11 mouse cellular contexts compared by ENCODE assay signal in genomic region chr16:4417455-4417854, GRCm38 (mm10). TPM values are rescaled to one million over a fixed set of nuclear protein-coding genes. Genes with fewer than 3 reads are reported as not detected.
DNase-seq lines count a peak whose midpoint lies in the region; ATAC-seq and TF ChIP-seq lines count a peak whose summit lies in the region.
"Had no signal": no experiment of that assay in that cellular context is flagged by ENCODE, and none has a peak within 500 bp of the region (broad histone marks: within the 10 kb centered on the region; RNA-seq: fewer than 3 reads in every experiment).

No protein-coding gene starts in this region.

- no peak for ATAC-seq in forebrain, embryonic 15.5 days (replicated peaks)
- no peak for ATAC-seq in forebrain, embryonic 11.5 days (replicated peaks; ENCODE audit: low FRiP score)
- no peak for ATAC-seq in lung, postnatal 0 days
- no peak for ATAC-seq in liver, embryonic 12.5 days

- no peaks in the 10 kb centered on the region for H3K9me3 ChIP-seq in forebrain, embryonic 15.5 days
- H3K9me3 ChIP-seq in forebrain, embryonic 11.5 days (ENCODE audit: control insufficient read depth, low read length), result no peaks in the 10 kb centered on the region
- H3K9me3 ChIP-seq in lung, postnatal 0 days (ENCODE audit: low read length), result no peaks in the 10 kb centered on the region
- H3K9me3 ChIP-seq in liver, embryonic 12.5 days (replicated peaks), result no peaks in the 10 kb centered on the region

- H3K27ac ChIP-seq in forebrain, embryonic 15.5 days (replicated peaks), result no peak overlapping the region
- no peak overlapping the region for H3K27ac ChIP-seq in forebrain, embryonic 11.5 days (ENCODE audit: low read depth, low read length)
- no peak overlapping the region for H3K27ac ChIP-seq in lung, postnatal 0 days (ENCODE audit: low read length)
- no peak overlapping the region for H3K27ac ChIP-seq in liver, embryonic 12.5 days
- 0 out of 2 replicates have a peak overlapping the region, but pooled peaks have one; percentile 1 for H3K27ac ChIP-seq in small intestine, adult 2 months (ENCODE audit: insufficient read depth, low read depth, low read length)

- TF ChIP-seq POLR2A in small intestine, adult 2 months (IDR thresholded peaks at IDR 0.05; ENCODE audit: low read depth, low read length), result no peak

- no peaks in the 10 kb centered on the region for H3K27me3 ChIP-seq in forebrain, embryonic 15.5 days
- H3K27me3 ChIP-seq in forebrain, embryonic 11.5 days (ENCODE audit: control insufficient read depth, insufficient read depth, low read length), result peaks cover 13% of the 10 kb centered on the region
- H3K27me3 ChIP-seq in lung, postnatal 0 days (replicated peaks; ENCODE audit: insufficient read depth, low read length), result no peaks in the 10 kb centered on the region
- peaks cover 24% of the 10 kb centered on the region for H3K27me3 ChIP-seq in liver, embryonic 12.5 days (replicated peaks)
- no peaks in the 10 kb centered on the region for H3K27me3 ChIP-seq in small intestine, adult 2 months (ENCODE audit: control insufficient read depth, insufficient read depth, low read length)

- TF ChIP-seq CTCF in lung, postnatal 0 days (IDR thresholded peaks at IDR 0.05), result no peak
- no peak for TF ChIP-seq CTCF in small intestine, adult 2 months (IDR thresholded peaks at IDR 0.05; ENCODE audit: extremely low read depth, insufficient read length, insufficient replicate concordance, low read depth, low read length)

- no peak for TF ChIP-seq EP300 in lung, postnatal 0 days (IDR thresholded peaks at IDR 0.05)

- peak overlapping the region; percentile 97 for H3K4me2 ChIP-seq in forebrain, embryonic 15.5 days (replicated peaks)
- no peak overlapping the region for H3K4me2 ChIP-seq in forebrain, embryonic 11.5 days (ENCODE audit: low read depth, low read length, severe bottlenecking)
- peak overlapping the region; percentile 27; the same call in 1 of the 2 replicates for H3K4me2 ChIP-seq in lung, postnatal 0 days (replicated peaks; ENCODE audit: low read depth, low read length)
- peak overlapping the region; percentile 99 for H3K4me2 ChIP-seq in liver, embryonic 12.5 days

- H3K4me1 ChIP-seq in forebrain, embryonic 15.5 days, result peaks cover 61% of the 10 kb centered on the region
- peaks cover 11% of the 10 kb centered on the region; the same call in 1 of the 2 replicates for H3K4me1 ChIP-seq in forebrain, embryonic 11.5 days (replicated peaks; ENCODE audit: control insufficient read depth, insufficient read depth, low read length)
- peaks cover 20% of the 10 kb centered on the region; the same call in 1 of the 2 replicates for H3K4me1 ChIP-seq in lung, postnatal 0 days (ENCODE audit: insufficient read depth, low read depth, low read length)
- H3K4me1 ChIP-seq in liver, embryonic 12.5 days, result peaks cover 72% of the 10 kb centered on the region
- H3K4me1 ChIP-seq in small intestine, adult 2 months (ENCODE audit: control insufficient read depth, insufficient read depth, insufficient read length, low read length), result peaks cover 32% of the 10 kb centered on the region

- H3K36me3 ChIP-seq in forebrain, embryonic 15.5 days, result no peaks in the 10 kb centered on the region
- H3K36me3 ChIP-seq in forebrain, embryonic 11.5 days (ENCODE audit: control insufficient read depth, insufficient read depth, low read length), result no peaks in the 10 kb centered on the region
- H3K36me3 ChIP-seq in lung, postnatal 0 days (ENCODE audit: insufficient read depth, low read length), result no peaks in the 10 kb centered on the region
- H3K36me3 ChIP-seq in liver, embryonic 12.5 days, result no peaks in the 10 kb centered on the region
- H3K36me3 ChIP-seq in small intestine, adult 2 months (ENCODE audit: control insufficient read depth, insufficient read depth, low read length), result peaks cover 7% of the 10 kb centered on the region

- H3K4me3 ChIP-seq in forebrain, embryonic 15.5 days, result peak overlapping the region; percentile 2; the same call in 1 of the 2 replicates
- H3K4me3 ChIP-seq in forebrain, embryonic 11.5 days (ENCODE audit: low read depth, low read length), result no peak overlapping the region
- H3K4me3 ChIP-seq in lung, postnatal 0 days (ENCODE audit: low read depth, low read length), result no peak overlapping the region
- H3K4me3 ChIP-seq in liver, embryonic 12.5 days, result no peak overlapping the region
- H3K4me3 ChIP-seq in small intestine, adult 2 months (ENCODE audit: low read depth, low read length), result peak overlapping the region; percentile 33

- DNase-seq in forebrain, embryonic 11.5 days (ENCODE audit: low spot score), result no peak
- no peak for DNase-seq in lung, postnatal 0 days (ENCODE audit: low spot score)
- no peak for DNase-seq in lung, postnatal 10 days
- DNase-seq in adrenal gland, adult 8-10 months, result no peak
- DNase-seq in gastrocnemius, postnatal 10 days, result no peak
- DNase-seq: cerebellum, adult 11-12 months; right cerebral cortex, postnatal 4 days; thymus, postnatal 36 days had no signal

- 78% methylated on average over 7 of the region's 7 CpGs for WGBS in forebrain, embryonic 15.5 days
- 82% methylated on average over 7 of the region's 7 CpGs for WGBS in forebrain, embryonic 11.5 days
- WGBS in lung, postnatal 0 days, result 65% methylated on average over 7 of the region's 7 CpGs
- WGBS in liver, embryonic 12.5 days (ENCODE audit: insufficient replicate concordance), result 65% methylated on average over 7 of the region's 7 CpGs
- 29% methylated on average over 7 of the region's 7 CpGs for WGBS in small intestine, adult 2 months

- no peak overlapping the region for H3K9ac ChIP-seq in forebrain, embryonic 15.5 days (replicated peaks)
- no peak overlapping the region for H3K9ac ChIP-seq in forebrain, embryonic 11.5 days (ENCODE audit: low read length)
- no peak overlapping the region for H3K9ac ChIP-seq in lung, postnatal 0 days (replicated peaks; ENCODE audit: low read depth)
- no peak overlapping the region for H3K9ac ChIP-seq in liver, embryonic 12.5 days

RNA-seq across cellular contexts. Expression of gene Adcy9, which starts 2.8 kb away (rescaled TPM):
- 2.6 and 2.7 TPM in 2 replicates for polyA plus RNA-seq in forebrain, embryonic 15.5 days (2015; fragmentation: Nextera tagmentation; extraction: Ambion mirVana)
- polyA plus RNA-seq in forebrain, embryonic 11.5 days (2014; fragmentation: Nextera tagmentation; extraction: Ambion mirVana), result 0.84 and 0.96 TPM in 2 replicates
- polyA plus RNA-seq in lung, postnatal 0 days (2015; fragmentation: Nextera tagmentation; extraction: Ambion mirVana), result 2.9 and 3.1 TPM in 2 replicates
- polyA plus RNA-seq in liver, embryonic 12.5 days (2016; fragmentation: Nextera tagmentation; extraction: Ambion mirVana), result 1.1 and 1.6 TPM in 2 replicates
- 6.5 and 10.4 TPM in 2 replicates for polyA plus RNA-seq in small intestine, adult 2 months (2012; rRNA removed)
- total RNA-seq in adrenal gland, adult 8-10 months (2022), result 10 to 100 TPM; 62.8 to 84.2 (median 72.6) TPM
- 10 to 100 TPM; 22.3 to 22.6 TPM for total RNA-seq in gastrocnemius, postnatal 10 days (2021)

Comparison
In these comparisons a context has a peak if more than half of its experiments do, and no peak if none do; other contexts are left out.
1. H3K4me3 ChIP-seq: peak in forebrain, embryonic 15.5 days (single experiment) and small intestine, adult 2 months (single experiment); none in forebrain, embryonic 11.5 days (single experiment), lung, postnatal 0 days (single experiment) and liver, embryonic 12.5 days (single experiment).